Mouse (Mus musculus) embryonic facial prominence, embryonic 13.5 days (tissue): Measurements from ENCODE around the gene Atp2c2. TPM values are rescaled to one million over a fixed set of nuclear protein-coding genes. Genes with fewer than 3 reads are reported as not detected.

ENCODE experiments used
- ATAC-seq: fragments of 200-750 bp; cut with Nextera tagmentation; 2 replicates; pipeline ENCODE4 v1.8.0; 2017; ENCODE audit warnings: low read depth; ENCODE audit not compliant: insufficient number of reproducible peaks, insufficient read depth, low FRiP score, low TSS enrichment
- H3K27ac ChIP-seq: fragments of 300-500 bp; sonication (generic); 2 replicates; pipeline ENCODE4 v1.5.1; 2015; ENCODE audit warnings: moderate library complexity, mild to moderate bottlenecking, inconsistent platforms
- H3K27me3 ChIP-seq: fragments of 300-500 bp; sonication (generic); 2 replicates; pipeline ENCODE4 v1.6.1; 2015; ENCODE audit warnings: mild to moderate bottlenecking, inconsistent platforms
- H3K36me3 ChIP-seq: fragments of 300-500 bp; sonication (generic); 2 replicates; pipeline ENCODE4 v1.6.1; 2015; ENCODE audit warnings: mild to moderate bottlenecking, inconsistent platforms
- H3K4me1 ChIP-seq: fragments of 300-500 bp; sonication (generic); 2 replicates; pipeline ENCODE4 v1.6.1; 2015; ENCODE audit warnings: inconsistent platforms
- H3K4me2 ChIP-seq: fragments of 300-500 bp; sonication (generic); 2 replicates; pipeline ENCODE4 v1.6.1; 2015; ENCODE audit warnings: moderate library complexity, mild to moderate bottlenecking, inconsistent platforms
- H3K4me3 ChIP-seq: fragments of 300-500 bp; sonication (generic); 2 replicates; pipeline ENCODE4 v1.5.1; 2015; ENCODE audit warnings: mild to moderate bottlenecking, inconsistent platforms
- H3K9ac ChIP-seq: fragments of 300-500 bp; sonication (generic); 2 replicates; pipeline ENCODE4 v1.6.1; 2015; ENCODE audit warnings: mild to moderate bottlenecking, inconsistent platforms
- H3K9me3 ChIP-seq: fragments of 300-500 bp; sonication (generic); 2 replicates; pipeline ENCODE4 v1.6.1; 2016; ENCODE audit warnings: inconsistent platforms
- WGBS: fragments of 180-500 bp; shearing (Covaris S2); methylation state at CpG from one replicate; pipeline ENCODE4 v1.1.7; 2015; ENCODE audit warnings: mixed read lengths; 5-methylcytosine and 5-hydroxymethylcytosine counted together
- polyA plus RNA-seq: library from polyadenylated mRNA; unstranded; fragments of >200 nt; fragmentation: Nextera tagmentation; extraction: Ambion mirVana; gene quantifications from 2 replicates; pipeline ENCODE4 v1.2.1, GENCODE M21; 2015

Atp2c2 gene
- polyA plus RNA-seq, 1 experiment from 2014 or later, result 2.3 TPM

DNA sequence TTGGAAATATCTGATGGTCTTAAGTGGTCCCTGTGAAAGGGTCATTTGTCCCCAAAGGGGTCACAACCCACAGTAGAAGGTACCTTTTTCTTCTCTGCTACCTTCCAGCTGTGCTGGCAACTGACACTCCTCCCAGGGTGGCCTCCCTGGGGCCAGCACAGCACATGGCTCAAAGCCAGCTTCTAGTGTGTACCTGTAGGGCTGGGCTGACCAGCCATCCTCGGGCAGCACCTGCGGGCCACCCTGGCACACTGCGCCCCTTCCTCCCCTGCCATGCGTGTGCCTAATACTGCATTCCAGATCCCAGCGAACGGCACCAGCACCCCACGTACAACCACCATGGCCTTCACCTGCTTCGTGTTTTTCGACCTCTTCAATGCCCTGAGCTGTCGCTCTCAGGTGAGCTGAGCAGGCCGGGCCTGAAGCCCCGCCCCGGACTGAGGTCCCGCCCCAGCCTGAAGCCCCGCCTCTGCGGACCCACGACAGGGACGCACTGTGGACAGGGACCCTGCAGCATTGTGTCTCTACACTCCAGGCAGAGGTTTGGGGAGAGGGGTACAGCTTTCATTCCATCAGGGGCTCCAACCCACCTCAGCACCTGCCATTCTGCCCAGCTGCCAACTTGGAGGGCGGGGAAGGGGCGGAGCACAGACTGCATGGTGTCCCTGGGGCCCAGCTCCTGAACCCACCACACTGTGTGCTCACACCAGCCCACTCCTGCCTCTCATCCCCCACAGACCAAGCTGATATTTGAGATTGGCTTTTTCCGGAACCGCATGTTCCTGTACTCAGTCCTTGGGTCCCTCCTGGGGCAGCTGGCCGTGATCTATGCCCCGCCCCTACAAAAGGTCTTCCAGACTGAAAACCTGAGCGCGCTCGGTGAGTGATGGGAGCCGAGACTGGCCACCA is 55.7 kb downstream of the Atp2c2 start:
- H3K27ac ChIP-seq, result no peak overlapping the region
- peak; percentile 16; the same call in 1 of the 2 replicates for ATAC-seq
- H3K36me3 ChIP-seq, result no peaks in the 10 kb centered on the region
- H3K4me2 ChIP-seq, result peak overlapping the region; percentile 56
- peaks cover 14% of the 10 kb centered on the region for H3K4me1 ChIP-seq
- peak overlapping the region; percentile 34 for H3K4me3 ChIP-seq
- H3K9me3 ChIP-seq, result no peaks in the 10 kb centered on the region
- H3K9ac ChIP-seq, result peak overlapping the region; percentile 32; the same call in 1 of the 2 replicates
- no peaks in the 10 kb centered on the region for H3K27me3 ChIP-seq
- WGBS, result 17% methylated on average over 28 of the region's 28 CpGs

- no peak overlapping the region for H3K9ac ChIP-seq
- ATAC-seq, result no peak
- H3K27me3 ChIP-seq, result no peaks in the 10 kb centered on the region
- peaks cover 4% of the 10 kb centered on the region for H3K36me3 ChIP-seq
- no peak overlapping the region for H3K27ac ChIP-seq
- peak overlapping the region; percentile 56 for H3K4me2 ChIP-seq
- 66% methylated on average over 2 of the region's 2 CpGs for WGBS
- peaks cover 14% of the 10 kb centered on the region for H3K4me1 ChIP-seq
- H3K9me3 ChIP-seq, result no peaks in the 10 kb centered on the region
- no peak overlapping the region for H3K4me3 ChIP-seq
Measured at GRCm38 (mm10) chr8:119756147-119756461, 56.3 kb downstream of the Atp2c2 start.

GRCm38 (mm10) chr8:119756538-119756937 is 56.7 kb downstream of the Atp2c2 start:
- peaks cover 9% of the 10 kb centered on the region for H3K36me3 ChIP-seq
- no peak overlapping the region for H3K27ac ChIP-seq
- no peak overlapping the region for H3K4me2 ChIP-seq
- peaks cover 14% of the 10 kb centered on the region for H3K4me1 ChIP-seq
- ATAC-seq, result no peak
- no peak overlapping the region for H3K4me3 ChIP-seq
- H3K27me3 ChIP-seq, result no peaks in the 10 kb centered on the region
- H3K9me3 ChIP-seq, result no peaks in the 10 kb centered on the region
- 65% methylated on average over 5 of the region's 5 CpGs for WGBS
- H3K9ac ChIP-seq, result no peak overlapping the region

- H3K4me1 ChIP-seq, result no peaks in the 10 kb centered on the region
- H3K27ac ChIP-seq, result no peak overlapping the region
- H3K4me3 ChIP-seq, result no peak overlapping the region
- H3K4me2 ChIP-seq, result no peak overlapping the region
- no peaks in the 10 kb centered on the region for H3K9me3 ChIP-seq
- H3K27me3 ChIP-seq, result no peaks in the 10 kb centered on the region
- H3K36me3 ChIP-seq, result peaks cover 29% of the 10 kb centered on the region
- whole genome bisulfite sequencing, result 92% methylated on average over 11 of the region's 11 CpGs
- no peak overlapping the region for H3K9ac ChIP-seq
- no peak for ATAC-seq
Measured at GRCm38 (mm10) chr8:119761692-119762091, 61.9 kb downstream of the Atp2c2 start.

- H3K4me2 ChIP-seq, result no peak overlapping the region
- ATAC-seq, result no peak
- H3K9me3 ChIP-seq, result no peaks in the 10 kb centered on the region
- no peaks in the 10 kb centered on the region for H3K27me3 ChIP-seq
- H3K4me1 ChIP-seq, result no peaks in the 10 kb centered on the region
- WGBS, result 85% methylated on average over 21 of the region's 21 CpGs
- H3K36me3 ChIP-seq, result peaks cover 36% of the 10 kb centered on the region
- no peak overlapping the region for H3K9ac ChIP-seq
- H3K27ac ChIP-seq, result no peak overlapping the region
- H3K4me3 ChIP-seq, result no peak overlapping the region
Measured at GRCm38 (mm10) chr8:119762226-119763220, 62.7 kb downstream of the Atp2c2 start.

GRCm38 (mm10) chr8:119765311-119765710 is 65.5 kb downstream of the Atp2c2 start:
- ATAC-seq, result no peak
- Histone ChIP-seq H3K36me3 (peaks cover 48% of the 10 kb centered on the region), H3K4me1 (no peaks in the 10 kb centered on the region), H3K27ac (no peak overlapping the region), H3K4me2 (no peak overlapping the region), H3K9me3 (no peaks in the 10 kb centered on the region), H3K27me3 (no peaks in the 10 kb centered on the region), H3K4me3 (no peak overlapping the region), H3K9ac (no peak overlapping the region)
- 89% methylated on average over 10 of the region's 10 CpGs for WGBS

GRCm38 (mm10) chr8:119765761-119766444 is 66.1 kb downstream of the Atp2c2 start:
- Histone ChIP-seq H3K4me3 (no peak overlapping the region), H3K27ac (no peak overlapping the region), H3K4me2 (no peak overlapping the region), H3K9ac (no peak overlapping the region), H3K36me3 (peaks cover 44% of the 10 kb centered on the region), H3K27me3 (no peaks in the 10 kb centered on the region), H3K9me3 (no peaks in the 10 kb centered on the region), H3K4me1 (no peaks in the 10 kb centered on the region)
- 77% methylated on average over 22 of the region's 22 CpGs for WGBS
- ATAC-seq, result no peak

DNA sequence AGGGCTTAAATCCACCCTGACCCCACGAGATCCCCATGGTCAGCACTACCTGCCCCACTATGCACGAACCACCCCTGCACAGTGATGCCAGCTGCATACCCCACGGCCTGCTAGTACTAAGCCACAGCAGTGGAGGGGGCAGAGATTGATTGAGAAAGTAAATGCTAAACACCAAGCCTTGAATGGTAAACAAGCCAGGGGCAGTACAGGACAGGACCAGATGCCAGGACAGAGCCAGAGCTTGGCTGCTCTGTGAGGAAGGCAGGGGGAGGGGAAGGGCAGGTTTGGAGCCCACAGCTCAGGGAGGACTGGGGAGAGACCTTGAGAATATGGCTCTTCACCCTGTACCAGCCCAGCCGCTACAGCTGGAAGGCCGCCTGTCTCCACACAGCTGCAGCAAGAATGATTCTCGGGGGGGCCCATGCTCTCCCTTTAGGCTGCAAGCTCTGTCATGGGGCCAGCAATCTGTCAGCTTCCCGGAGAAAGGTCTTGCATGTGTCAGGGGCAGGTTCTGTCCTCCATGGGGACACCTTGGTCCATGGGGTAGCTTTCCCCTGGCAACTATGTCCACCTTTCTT is 76.9 kb downstream of the Atp2c2 start:
- no peaks in the 10 kb centered on the region for H3K27me3 ChIP-seq
- ATAC-seq, result no peak
- 85% methylated on average over 7 of the region's 7 CpGs for WGBS
- H3K4me2 ChIP-seq, result no peak overlapping the region
- no peak overlapping the region for H3K4me3 ChIP-seq
- peaks cover 19% of the 10 kb centered on the region for H3K4me1 ChIP-seq
- H3K9ac ChIP-seq, result no peak overlapping the region
- no peak overlapping the region for H3K27ac ChIP-seq
- no peaks in the 10 kb centered on the region for H3K9me3 ChIP-seq
- peaks cover 11% of the 10 kb centered on the region for H3K36me3 ChIP-seq

GRCm38 (mm10) chr8:119777765-119778164 is 78.0 kb downstream of the Atp2c2 start:
- 0 out of 2 replicates have a peak, but pooled peaks have one; percentile 8 for ATAC-seq
- 9% methylated on average over 7 of the region's 7 CpGs for WGBS

DNA sequence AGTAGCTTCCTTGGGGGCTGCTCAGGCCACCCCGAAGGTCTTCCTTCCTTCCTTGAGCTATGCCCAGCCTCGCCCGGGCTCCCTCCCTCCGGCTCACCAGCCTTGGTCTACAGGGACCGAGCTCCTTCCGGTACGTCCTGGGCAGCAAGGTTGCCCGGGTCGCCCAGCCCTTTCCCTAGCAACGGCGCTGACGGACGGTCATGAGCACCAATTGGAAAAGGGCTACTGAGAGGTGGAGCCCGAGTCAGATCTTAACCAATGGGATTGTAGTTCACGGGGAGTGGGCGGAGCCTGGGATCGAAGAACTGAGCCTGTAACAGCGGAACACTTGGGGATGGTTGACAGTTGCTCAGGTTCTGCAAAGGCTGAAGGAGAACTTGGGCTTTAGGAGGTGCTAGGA is 78.5 kb downstream of the Atp2c2 start, which contains the start of gene Tldc1:
TSS of gene Tldc1 (minus strand) at position 154 of the 400 bp plus-strand sequence.
- Histone ChIP-seq H3K9me3 (no peaks in the 10 kb centered on the region), H3K4me1 (peaks cover 19% of the 10 kb centered on the region), H3K27me3 (no peaks in the 10 kb centered on the region), H3K4me3 (peak within 1 kb of the TSS; percentile 58), H3K4me2 (peak within 1 kb of the TSS; percentile 92), H3K9ac (peak within 1 kb of the TSS; percentile 76), H3K27ac (peak within 1 kb of the TSS; percentile 76), H3K36me3 (no peaks in the 10 kb centered on the region)
- under 1% methylated on average over 18 of the region's 18 CpGs for WGBS
- ATAC-seq, result peak; percentile 96

More at GRCm38 (mm10) chr8:119777765-119778164, 78.0 kb downstream of the Atp2c2 start:
- Histone ChIP-seq H3K4me1 (peaks cover 19% of the 10 kb centered on the region), H3K9ac (peak overlapping the region; percentile 76), H3K4me3 (peak overlapping the region; percentile 58), H3K27ac (peak overlapping the region; percentile 69), H3K4me2 (peak overlapping the region; percentile 92), H3K9me3 (no peaks in the 10 kb centered on the region), H3K36me3 (0 out of 2 replicates have a peak, but pooled peaks cover 3% of the 10 kb centered on the region), H3K27me3 (no peaks in the 10 kb centered on the region)
